Mouse (Mus musculus): Measurements from ENCODE around the gene Fam25c. TPM values are rescaled to one million over a fixed set of nuclear protein-coding genes. Genes with fewer than 3 reads are reported as not detected.
"Not testable (repeated sequence)": the region's sequence is repeated elsewhere in the genome, so short reads cannot be mapped to it uniquely, and the experiment has no call there.

Gene Fam25c
- total RNA-seq (2021), result 4.0 TPM in 1 of 2 replicates, not detected in the other
- long read RNA-seq, experiment 1, result 0 reads
- long read RNA-seq, experiment 2, transcript Fam25c-201 (3 exons, 408 nt), result major isoform, 6 of 6 reads
- long read RNA-seq, experiment 2, partial matches to known transcripts, result 0 of 6 reads
- long read RNA-seq, experiment 2, other reads (novel, unspliced or antisense), result 0 of 6 reads

DNA sequence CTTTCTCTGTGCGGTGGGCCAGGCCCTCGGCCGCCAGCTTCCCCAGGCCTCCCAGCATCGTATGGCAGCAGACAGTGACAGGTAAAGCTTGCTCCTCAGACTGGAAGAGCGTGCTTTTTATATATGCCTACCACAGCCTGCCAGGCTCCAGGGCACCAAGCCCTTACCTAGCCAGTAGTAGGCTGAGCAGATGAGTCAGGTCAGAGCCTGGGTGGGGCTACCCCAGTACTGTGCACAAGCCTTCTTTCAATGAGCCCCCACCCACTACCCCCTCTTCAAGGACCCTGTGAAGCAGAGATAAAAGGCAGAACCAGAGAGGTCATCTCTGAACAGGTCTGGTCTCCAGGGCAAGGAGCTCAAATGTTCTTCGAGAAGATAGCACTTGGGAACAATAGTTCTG lies at the start of gene Fam25c:
TSS of gene Fam25c (minus strand) at position 133 of the 400 bp plus-strand sequence.
- DNase-seq, result no peak

DNA sequence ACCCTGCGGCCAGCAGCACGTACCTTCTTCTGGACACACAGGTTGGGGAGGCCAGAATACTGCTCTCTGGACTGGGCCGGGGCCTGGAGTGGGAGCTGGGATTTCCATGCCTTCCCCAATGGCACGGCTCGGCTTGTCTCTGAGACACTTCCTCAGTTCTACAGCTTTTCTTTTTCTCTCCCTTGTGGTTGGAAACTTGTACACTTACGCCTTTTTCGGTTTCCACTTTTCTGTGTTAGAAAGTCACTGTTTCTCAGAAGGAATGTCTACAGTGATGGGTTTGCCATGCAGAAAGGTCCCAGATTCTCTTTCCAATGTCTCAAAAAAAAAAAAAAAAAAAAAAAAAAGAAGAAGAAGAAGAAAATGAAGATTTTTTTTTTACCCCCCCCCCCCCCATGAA lies 48.2 kb upstream of the Fam25c start:
- DNase-seq, result no peak

DNA sequence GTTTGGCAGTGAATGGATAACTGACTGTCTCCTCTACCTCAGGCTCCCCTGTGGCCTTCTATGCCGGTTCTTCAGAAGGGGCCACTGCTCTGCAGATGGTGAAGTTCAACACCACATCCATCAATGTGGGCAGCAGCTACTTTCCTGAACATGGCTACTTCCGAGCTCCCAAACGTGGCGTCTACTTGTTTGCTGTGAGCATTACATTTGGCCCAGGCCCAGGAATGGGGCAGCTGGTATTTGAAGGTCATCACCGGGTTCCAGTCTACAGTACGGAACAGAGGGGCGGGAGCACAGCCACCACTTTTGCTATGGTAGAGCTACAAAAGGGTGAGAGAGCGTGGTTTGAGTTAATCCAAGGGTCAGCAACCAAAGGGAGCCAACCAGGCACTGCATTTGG lies 47.6 kb upstream of the Fam25c start:
- peak; percentile 66 for DNase-seq

DNA sequence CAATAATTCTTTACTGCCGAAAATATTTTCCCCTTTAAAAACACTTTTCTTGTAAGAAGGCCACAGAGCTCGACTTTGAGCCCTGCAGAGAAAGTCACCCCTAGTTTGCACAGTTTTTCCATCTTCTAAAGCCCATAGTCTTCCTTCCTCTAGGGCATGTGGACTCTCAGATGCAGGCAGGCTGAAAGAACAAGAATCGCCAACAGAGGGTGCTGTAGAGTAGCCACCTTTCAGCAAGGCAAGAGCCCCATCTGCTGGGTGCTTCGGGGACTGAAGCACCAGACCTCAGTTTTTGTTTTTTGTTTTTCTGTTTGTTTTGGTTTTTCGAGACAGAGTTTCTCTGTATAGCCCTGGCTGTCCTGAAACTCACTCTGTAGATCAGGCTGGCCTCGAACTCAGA lies 45.9 kb upstream of the Fam25c start:
- peak; percentile 89 for DNase-seq

DNA sequence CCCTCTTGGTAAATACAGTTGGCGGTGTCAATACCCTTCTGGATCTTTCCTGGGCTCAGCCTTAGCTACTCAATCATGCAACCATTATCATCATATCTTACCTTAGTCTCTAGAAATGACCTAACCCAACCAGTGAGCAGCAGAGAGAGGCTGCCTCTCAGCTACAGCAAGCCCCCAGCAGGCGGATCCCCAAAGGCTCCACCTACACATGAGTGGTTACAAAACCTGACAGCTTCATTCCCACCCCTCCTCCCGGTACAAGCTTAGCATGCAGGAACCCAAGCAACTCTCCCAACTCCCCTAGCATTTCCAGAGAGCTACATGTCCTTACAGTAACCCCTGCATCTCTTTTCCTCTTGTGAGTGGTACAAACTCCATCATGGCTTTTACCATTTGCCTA lies 44.8 kb upstream of the Fam25c start:
- DNase-seq, result no peak

DNA sequence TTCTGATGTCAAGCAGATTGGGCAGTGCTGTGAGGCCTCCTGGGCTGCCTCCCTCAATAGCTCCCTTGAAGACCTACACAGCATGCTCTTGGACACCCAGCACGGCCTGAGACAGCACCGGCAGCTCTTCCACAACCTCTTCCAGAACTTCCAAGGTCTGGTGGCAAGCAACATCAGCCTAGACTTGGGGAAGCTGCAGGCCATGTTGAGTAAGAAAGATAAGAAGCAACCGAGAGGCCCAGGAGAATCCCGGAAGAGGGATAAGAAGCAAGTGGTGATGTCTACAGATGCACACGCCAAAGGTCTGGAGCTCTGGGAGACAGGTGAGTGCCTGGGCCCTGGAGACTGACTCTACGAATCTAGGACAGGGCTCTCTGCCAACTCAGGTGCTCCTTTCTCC lies 44.1 kb upstream of the Fam25c start:
- DNase-seq, result no peak

DNA sequence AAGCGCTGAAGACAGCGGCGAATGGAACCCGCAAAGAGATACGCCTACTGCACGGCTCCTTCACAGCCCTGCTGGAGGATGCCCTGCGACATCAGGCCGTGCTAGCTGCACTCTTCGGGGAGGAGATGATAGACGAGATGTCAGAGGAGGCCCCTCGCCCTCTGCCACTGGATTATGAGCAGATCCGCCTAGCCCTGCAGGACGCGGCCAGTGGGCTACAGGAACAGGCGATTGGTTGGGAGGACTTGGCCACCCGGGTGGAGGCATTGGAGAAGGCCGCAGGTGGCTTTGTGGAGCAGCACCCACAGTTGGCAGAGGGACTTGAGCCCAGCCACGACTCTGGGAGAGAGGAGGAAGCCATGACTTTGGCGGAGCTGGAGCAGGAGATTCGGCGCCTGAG lies 43.7 kb upstream of the Fam25c start:
- no peak for DNase-seq

DNA sequence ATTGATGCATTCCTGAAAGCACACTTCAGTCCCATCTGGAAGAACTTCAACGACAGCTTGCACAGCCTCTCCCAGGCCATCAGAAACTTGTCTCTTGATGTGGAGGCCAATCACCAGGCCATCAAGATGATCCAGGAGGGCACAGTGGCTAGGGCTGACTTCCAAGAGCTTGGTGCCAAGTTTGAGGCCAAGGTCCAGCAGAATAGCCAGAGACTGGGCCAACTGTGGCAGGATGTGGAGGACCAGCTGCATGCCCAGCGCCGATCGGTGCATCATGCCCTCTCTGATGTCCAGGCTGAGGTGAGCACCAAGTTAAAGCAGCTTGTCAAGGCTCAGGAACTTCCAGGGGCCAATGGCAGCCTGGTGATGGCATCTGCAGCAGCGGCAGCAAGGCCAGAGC lies 42.6 kb upstream of the Fam25c start:
- DNase-seq, result peak; percentile 51

DNA sequence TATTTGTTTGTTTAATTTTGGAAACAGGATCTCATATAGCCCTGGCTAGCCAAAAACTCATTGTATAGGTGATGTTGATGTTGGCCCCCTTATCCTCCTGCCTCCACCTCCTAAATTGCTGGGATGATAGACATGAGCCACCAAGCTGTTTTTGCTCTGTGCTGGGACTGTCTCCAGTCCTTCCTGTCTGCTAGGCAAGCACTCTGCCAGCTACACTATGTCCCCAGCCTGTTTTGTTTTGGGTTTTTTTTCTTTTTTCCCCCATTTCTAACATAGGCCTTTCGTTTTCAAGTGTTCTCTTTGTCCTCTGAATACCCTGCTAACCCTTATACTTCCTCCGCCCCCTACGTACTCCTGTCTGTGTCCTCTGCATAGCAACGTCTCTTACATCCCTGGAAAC lies 38.1 kb upstream of the Fam25c start:
- DNase-seq, result no peak

DNA sequence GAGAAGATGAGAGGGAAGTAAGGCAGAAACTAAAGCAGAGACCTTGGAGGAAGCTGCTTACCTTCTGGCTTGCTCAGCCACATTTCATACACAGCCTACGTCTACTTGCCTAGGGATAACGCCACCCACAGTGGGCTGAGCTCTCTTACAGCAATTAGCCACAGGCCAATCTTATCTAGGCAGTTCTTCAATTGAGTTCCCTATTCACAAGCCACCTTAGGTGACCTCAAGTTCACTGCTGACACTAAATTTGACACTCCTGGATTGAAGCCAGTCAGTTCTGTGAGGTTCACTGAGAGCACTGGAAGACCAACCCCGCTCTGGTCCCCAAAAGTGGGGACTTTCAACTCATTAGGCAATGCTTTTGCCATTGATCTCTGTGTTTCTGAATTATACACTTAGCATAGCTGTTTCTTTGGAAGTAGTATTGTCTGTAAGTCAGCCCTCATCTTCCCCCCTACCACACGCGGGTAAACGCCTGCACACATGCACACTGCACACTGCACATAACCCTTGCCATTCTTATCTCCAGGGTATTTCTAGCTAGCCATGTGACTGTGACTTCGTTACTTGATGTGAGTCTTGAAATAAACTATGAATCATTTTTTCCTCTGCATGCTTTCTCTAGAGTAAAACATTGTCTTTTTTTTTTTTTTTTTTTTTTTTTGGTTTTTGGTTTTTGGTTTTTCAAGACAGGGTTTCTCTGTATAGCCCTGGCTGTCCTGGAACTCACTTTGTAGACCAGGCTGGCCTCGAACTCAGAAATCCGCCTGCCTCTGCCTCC lies 27.9 kb upstream of the Fam25c start:
- DNase-seq, result no peak

DNA sequence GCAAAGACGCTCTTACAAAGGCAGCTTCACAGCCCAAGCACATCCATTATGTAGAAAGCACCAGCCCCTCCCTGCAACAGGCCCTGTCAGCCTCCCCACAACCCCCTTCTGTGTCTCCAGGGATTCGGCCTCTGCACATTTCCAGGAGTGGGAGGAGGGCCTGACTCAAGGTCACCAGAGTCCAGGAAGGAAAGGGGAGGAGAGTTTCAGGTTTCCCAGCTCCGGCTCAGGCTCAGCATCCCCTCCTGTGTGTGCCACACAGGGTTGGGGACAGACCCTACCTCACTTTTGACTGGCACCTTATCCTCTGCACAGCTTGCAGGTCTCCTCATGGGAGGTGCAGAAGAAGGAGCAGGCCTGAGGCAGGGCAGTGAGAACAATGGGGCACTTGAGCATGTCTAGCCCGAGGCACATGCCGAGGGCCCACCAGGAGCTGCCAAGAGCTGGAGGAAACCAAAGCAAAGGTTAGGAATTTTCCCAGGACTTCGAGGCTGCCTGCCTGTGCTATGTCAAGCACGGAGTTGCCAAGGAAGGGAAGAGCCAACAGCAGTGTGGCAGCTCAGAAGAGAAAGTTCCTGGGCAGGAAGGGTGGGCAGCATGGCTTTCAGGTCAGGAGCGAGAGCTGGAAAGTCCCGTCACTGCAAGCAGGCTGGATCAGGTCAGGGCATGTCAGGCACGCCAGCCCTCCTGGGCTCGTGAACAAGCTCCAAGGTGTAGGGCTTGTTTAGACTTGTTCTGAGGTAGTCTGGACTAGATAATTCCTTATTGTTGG lies 23.5 kb upstream of the Fam25c start:
- peak; percentile 74 for DNase-seq

DNA sequence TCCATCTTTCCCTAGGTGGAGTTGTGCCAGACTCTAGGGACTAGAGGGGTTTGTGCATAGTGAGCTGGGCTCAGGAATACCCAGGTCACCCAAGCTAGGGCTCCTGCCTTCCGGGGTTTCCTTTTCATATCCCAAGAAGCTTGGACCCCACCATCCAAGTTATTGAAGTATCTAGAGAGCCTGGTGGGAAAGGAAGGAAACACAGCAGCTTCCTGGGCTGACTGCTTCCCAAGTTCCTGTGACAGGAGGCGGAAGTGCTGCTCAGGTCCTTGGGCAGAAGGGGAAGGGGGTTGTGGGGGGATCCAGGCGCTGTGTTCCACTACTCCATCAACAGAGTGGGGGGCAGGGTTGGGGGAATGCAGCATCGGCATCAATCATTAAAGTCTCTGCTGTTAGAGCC lies 21.9 kb upstream of the Fam25c start:
- DNase-seq, result peak; percentile 27

DNA sequence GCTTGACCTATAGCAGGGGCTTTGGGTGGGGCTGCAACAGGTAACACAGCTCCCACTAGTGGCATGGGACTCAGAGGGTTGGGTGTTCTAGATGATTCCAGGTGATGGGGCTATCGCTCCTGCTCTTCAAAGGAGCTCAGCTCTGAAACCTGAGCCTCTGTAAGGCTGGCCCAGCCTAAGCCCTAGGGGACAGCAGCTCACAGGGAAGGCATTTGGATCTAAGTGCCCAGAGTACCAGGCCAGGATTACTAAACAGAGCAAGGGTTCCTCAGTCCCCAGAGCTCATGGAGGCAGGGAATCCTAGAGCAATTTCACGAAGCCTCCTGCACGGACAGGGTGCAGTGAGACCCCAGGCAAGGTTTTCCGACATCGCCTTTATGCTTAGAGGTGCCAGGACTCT lies 20.7 kb upstream of the Fam25c start:
- peak; percentile 57 for DNase-seq

DNA sequence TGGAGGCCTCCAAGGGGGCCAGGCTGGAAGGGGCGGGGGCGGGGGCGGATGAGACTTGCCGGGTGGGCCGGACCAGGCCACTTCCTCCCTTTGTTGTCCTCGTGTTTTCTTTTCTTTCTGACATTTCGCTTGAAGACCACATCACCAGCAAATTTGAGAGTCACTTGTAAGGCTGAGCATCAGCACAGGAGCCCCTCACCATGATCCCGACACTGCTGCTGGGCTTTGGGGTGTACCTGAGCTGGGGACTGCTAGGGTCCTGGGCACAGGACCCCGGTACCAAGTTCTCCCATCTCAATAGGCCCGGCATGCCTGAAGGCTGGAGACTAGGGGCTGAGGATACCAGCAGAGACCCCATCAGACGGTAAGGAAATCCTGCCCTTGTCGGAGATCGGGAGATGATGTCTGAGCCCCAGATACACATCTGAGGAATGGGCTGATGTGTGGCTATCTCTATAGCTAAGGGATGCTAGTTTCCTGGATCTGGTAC lies 20.2 kb upstream of the Fam25c start, which contains the start of gene Mmrn2:
TSS of gene Mmrn2 (plus strand) at position 51 of the 490 bp plus-strand sequence.
- DNase-seq, result no peak

DNA sequence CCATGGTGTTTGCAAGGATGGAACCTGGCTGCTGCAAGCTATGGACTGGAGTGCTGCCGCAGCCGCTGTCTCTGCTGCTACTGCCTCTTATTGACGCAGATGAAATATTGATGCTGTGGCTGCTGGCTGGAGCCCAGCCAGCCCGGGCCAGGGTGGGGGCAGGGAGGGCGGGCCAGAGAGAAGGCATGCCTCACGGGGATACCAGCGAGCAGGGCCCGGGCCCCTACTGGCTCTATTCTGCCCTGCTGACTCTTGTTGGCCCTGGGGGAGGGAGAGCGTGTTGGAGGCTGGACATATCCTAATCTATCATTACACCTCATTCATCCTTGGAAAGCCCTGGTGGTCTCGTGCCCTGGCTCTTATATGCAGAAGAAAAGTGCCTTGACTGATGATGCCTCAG lies 19.3 kb upstream of the Fam25c start, which contains the start of gene Sncg:
TSS of gene Sncg (minus strand) at position 213 of the 400 bp plus-strand sequence.
- peak; percentile 68 for DNase-seq

DNA sequence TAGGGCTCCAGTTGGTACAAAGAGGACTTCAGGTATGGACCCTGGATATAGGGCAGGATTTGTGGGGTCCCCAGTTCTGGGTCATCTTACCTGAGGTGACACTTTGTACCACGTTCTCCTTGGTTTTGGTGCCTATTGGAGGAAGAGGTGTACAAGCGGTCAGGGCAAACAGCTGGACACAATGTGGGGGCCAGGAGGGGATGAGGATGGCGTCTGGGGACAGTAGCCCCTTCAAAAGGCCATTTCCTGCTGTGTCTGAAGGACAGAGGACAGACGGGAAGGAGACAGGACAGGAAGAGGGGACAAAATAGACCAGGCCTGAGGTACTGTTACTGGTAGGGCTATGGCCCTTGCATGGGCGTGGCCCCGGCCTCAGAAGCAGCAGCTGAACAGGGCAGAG lies 18.3 kb upstream of the Fam25c start:
- DNase-seq, result no peak

DNA sequence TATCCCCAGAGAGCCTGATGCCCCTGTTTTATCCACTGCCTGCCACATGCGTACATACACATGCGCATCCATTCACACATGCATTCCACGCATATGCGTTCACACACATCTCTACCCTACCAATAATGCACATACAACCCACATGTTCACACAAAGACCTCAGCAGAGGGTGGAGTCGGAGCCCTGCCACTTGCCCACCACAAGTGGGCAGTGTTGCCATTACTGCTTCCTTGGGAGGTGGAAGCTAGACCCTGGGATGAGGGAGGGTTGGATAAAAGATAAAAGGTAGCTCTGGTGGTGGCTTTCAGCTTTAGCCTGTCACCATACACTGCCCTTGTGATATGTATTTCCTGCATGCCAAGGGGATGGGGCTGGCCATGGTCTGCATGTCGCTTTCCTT lies 17.4 kb upstream of the Fam25c start:
- DNase-seq, result peak; percentile 81

DNA sequence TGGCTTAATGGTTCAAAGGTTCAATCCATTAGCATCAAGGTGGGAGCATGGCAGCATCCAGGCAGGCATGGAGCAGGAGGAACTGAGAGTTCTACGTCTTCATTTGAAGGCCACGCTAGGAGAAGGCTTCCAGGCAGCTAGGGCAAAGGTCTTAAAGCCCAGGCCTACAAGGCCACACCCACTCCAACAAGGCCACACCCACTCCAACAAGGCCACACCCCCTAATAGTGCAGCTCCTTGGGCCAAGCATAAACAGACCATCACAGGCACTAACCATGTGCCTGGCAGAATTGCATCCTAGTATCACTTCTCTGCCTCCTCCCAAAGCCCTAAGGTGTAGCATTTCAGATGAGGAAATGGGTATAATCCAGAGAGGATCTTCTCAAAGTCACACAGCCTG lies 16.5 kb upstream of the Fam25c start:
- DNase-seq, result no peak

DNA sequence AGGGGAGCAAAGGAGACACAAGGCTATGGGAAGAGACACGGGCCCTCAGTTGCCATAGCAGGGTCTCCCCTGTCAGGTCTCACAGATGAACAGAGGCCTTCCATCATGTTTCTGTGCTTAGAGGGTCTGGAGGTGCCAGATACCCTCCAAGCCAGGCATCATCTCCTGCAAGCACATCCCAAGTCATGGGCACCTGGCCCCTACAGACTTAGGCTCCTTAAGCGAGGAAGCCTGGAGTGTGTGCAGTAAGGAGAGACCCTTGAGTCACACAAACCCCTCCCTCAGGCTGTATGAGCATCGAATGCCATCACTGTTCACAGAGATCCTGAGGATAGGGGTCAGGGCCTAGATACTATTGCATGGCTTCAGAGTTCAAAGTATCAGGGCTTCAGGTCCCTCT lies 15.7 kb upstream of the Fam25c start:
- no peak for DNase-seq

DNA sequence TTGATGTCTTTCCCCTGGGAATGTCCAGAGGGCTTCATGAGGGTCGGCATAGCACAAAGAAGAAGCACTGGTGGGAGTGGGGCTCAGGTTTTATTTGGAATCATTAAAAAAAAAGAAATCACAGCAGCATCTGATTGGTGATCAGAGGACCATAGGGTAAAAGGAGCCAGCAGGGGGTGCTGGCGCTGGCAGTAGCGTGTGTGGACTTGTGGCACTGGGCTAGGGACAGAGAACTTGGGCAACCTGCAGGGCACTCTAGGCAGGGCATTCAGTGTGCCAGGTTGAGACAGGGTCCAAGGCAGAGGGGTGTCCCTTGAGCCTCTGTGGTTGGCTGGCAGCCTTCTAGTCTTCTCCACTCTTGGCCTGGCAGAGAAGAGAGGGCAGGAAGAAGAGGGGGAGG lies 15.0 kb upstream of the Fam25c start:
- DNase-seq, result peak; percentile 43

DNA sequence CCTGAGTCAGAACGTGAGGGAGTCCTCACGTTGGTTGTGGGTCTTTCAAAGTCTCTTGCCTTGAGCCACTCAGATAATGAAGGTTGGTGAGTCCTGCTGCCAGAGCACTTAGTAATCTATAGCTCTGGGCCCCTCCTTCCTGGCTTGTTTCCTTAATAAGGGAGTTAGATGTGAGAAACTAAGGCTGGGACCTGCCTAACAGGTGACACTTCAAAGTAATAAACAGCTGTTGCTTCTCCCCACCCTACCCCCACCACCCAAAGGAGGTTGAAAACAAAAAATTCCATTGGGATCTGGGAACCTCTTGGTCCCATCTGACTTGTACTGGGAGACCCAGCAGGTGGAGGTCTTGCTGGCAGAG lies 9.9 kb upstream of the Fam25c start:
- DNase-seq, result no peak

DNA sequence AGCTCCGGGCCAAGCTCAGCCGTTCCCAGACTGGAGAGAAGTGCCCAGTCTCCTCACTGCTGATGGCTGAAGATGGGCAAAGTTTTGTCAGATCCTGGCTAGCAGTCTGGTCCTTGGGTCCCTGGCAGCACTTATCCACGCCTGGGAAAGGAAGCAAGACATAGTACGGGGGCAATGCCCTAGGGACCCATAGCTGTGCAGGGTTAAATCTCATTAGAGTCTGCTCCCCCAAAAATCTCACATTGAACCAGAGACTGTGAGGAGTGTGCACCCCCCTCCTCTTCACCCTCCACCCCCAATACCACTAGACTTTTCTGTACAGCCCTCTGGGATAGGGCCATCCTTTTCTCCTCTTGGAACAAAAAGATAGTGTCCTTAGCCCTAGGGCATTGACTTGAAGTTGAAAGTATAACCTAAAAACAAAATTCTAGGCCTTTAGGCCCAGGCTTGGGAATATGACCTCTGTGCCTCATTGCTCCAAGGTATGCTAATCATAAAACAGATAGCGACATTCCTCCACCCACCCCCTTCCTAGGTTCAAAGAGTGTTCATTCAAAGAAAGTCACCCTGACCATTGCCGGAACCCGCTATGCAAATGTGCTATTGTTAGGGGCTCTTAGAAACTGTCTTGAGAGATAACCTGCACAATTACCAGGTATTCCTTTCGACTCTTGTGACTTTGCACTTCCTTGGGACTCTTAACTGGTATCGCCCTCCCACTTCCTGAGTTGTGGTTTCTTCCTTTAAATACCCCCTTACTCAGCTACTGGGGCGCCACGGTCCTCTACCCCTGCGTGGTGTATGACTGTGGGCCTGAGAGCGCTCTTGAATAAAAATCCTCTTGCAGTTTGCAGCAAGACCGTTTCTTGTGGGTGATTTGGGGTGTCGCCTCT lies 9.3 kb upstream of the Fam25c start:
- not testable (repeated sequence) for DNase-seq

Measured in adrenal gland, postnatal 14 days (tissue).